Mouse (Mus musculus): ENCODE measurements at regions not wholly inside any gene's neighbourhood (a gene's known extent, or its start where the extent isn't known, plus 50 kb on each side); places are given as distances from the start of the nearest gene placed in this dataset.

DNA sequence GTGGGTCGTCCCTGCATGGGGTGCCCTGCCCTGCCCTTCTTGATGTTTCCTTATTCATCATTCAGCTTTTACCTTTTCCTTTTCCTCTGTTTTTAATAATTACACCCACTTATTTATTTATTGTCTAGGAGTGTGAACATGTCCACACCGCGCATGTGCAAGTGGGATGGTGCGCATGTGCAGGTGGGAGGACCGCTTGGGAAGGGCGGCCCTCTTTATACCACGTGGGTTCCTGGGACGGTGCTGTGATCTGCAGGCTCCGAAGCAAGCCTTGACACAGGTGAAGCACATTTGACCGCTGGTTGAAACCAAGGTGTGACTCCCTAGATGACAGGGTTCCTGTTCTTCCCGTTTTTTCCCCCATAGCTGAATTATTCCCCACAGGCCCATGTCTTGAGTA lies 60.0 kb downstream of the Syf2 start:
- no peak for ATAC-seq (replicated peaks; ENCODE audit: low FRiP score, poor library complexity, severe bottlenecking)

- ATAC-seq (replicated peaks; ENCODE audit: low FRiP score, poor library complexity, severe bottlenecking), result no peak
Observed at GRCm38 (mm10) chr4:134993526-134994122, 62.9 kb downstream of the Syf2 start.

- no peak for ATAC-seq (replicated peaks; ENCODE audit: low FRiP score, poor library complexity, severe bottlenecking)
Observed at GRCm38 (mm10) chr4:134994205-134994604, 63.5 kb downstream of the Syf2 start.

DNA sequence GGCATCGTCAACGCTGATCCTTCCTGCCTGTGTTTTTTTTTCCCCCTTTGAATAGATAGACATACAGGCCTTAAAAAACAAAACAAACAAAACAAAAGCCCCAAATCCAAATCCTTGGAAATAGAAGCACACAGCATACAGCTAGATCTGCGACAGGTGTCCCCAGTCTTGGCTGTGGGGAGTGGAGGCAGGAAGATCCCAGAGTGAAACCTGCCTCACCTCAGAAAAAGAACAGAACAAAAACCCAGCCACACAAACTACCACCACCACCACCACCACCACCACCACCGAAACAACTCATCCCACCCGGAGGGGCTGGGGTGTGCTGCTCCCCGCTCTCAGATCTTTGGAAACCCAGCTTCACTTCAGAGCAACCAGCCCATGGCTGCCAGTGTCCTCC lies 64.0 kb downstream of the Syf2 start:
- no peak for ATAC-seq (replicated peaks; ENCODE audit: low FRiP score, poor library complexity, severe bottlenecking)

GRCm38 (mm10) chr4:134995052-134995451 lies 64.4 kb downstream of the Syf2 start:
- no peak for ATAC-seq (replicated peaks; ENCODE audit: low FRiP score, poor library complexity, severe bottlenecking)

DNA sequence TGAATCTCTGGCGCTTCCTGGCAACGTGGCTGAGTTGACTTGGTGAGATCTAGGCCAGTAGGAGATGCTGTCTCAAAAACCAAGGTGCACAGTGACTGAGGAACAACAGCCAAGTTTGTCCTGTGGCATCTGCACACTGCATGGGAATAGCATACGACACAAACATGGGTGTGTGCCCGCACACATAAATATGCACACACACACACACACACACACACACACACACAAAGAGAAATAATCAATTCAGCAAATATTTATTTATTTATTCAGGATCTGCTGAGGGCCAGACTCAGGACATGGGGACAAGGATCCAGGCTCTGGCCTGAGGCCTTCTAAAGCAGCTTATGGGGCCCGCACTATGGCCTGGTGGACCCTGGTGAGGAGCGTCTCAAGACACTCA lies 65.4 kb downstream of the Syf2 start:
- no peak for ATAC-seq (replicated peaks; ENCODE audit: low FRiP score, poor library complexity, severe bottlenecking)

GRCm38 (mm10) chr4:134997461-134998434 lies 67.0 kb downstream of the Syf2 start:
- ATAC-seq (replicated peaks; ENCODE audit: low FRiP score, poor library complexity, severe bottlenecking), result no peak

- no peak for ATAC-seq (replicated peaks; ENCODE audit: low FRiP score, poor library complexity, severe bottlenecking)
Observed at GRCm38 (mm10) chr4:134998928-134999658, 68.4 kb downstream of the Syf2 start.

DNA sequence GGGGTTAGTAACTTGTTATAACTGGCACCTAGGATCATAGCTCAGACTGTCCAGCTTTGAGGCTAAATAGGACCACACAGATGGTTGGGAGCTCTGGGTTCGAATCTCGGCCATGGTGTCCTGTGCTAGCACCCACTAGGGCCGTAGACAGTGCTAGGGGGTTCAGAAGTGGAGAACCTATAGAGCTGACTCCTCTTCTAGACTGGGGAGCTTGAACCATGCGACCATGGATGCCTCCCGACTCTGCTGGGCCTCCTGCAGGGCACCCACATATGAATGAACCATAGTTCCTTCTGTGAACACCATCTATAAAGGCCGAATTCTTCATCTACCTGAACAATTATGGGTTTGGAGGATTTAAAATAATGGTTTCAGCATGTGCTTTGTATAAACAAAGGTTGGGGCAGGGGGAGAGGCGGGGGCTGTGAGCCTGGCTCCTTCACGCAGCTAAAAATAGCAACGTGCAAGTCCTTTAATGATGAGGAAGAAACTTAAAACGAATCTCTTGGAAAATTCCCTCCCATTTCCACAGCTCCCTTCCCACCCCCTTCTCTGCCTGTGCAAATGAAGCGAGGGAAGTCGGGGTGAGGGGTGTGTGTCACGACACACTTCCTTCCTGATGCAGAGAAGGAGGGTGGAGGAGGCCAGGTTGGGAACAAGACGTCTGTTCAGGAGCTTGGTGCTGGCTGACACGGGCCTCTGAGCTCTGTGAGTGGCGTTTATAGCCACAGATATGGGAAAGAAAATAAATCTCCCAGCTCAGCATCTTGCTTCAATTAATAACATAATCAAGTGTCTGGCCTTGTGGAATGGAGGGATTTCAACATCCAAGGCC lies 71.6 kb downstream of the Syf2 start:
- no peak for ATAC-seq (replicated peaks; ENCODE audit: low FRiP score, poor library complexity, severe bottlenecking)

DNA sequence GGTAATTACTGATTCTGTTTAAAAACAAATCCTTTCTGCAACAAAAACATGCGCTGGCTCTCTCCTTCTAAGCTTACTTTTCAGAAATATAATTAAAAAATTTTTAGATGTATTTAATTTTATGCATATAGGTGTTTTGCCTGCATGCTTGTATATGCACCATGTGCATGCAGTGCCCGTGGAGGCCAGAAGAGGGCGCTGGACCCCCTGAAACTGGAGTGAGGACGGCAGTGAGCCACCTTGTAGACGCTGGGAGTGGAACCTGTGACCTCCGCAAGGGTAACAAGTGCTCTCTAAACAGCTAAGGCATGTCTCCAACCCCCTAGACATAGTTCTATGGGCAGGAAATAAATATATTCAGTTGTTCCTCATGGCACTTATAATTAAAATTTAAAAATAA lies 80.7 kb downstream of the Syf2 start:
- ATAC-seq (replicated peaks; ENCODE audit: low FRiP score, poor library complexity, severe bottlenecking), result no peak

DNA sequence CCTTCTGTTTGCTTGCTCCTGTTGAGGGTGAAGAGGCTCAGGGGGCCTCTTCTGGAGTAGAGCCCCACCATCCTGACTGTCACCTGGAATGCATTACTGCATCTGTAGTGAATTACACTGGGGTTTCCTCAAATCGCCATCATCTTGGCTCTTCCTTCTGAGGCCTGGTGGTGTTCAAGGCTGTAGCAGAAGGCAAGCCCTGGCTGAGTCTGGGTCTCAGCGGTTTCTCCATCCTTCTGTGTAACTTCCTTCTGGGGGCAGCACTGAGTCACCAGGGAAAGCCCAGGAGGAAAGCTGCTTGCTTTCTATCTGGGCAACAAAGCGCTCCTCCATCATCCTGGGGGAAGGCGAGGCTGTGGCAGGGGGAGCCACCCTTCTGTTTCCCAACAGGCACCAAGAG lies 82.2 kb downstream of the Syf2 start:
- ATAC-seq (replicated peaks; ENCODE audit: low FRiP score, poor library complexity, severe bottlenecking), result no peak

DNA sequence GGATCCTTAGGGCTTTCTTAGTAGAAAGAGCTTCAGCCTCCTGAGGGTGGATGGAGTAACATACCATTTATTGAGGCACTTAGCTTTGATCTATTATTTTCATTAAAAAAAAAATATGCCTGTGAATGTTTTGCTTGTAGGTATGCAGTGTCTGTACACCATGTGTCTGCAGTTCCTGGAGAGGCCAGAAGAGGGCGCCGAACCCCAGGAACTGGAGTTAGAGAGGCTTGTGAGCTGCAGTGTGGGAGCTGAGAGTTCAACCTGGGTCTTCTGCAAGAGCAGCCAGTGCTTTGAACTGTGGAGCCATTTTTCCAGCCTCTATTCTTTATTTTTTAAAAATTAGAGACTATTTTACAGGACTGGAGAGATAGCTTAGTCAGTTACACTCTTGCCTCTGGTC lies 83.2 kb downstream of the Syf2 start:
- no peak for ATAC-seq (replicated peaks; ENCODE audit: low FRiP score, poor library complexity, severe bottlenecking)

- 0 out of 2 replicates have a peak, but pooled peaks have one; percentile 33 for ATAC-seq (replicated peaks; ENCODE audit: low FRiP score, poor library complexity, severe bottlenecking)
Observed at GRCm38 (mm10) chr4:135018018-135018417, 87.3 kb downstream of the Syf2 start.

DNA sequence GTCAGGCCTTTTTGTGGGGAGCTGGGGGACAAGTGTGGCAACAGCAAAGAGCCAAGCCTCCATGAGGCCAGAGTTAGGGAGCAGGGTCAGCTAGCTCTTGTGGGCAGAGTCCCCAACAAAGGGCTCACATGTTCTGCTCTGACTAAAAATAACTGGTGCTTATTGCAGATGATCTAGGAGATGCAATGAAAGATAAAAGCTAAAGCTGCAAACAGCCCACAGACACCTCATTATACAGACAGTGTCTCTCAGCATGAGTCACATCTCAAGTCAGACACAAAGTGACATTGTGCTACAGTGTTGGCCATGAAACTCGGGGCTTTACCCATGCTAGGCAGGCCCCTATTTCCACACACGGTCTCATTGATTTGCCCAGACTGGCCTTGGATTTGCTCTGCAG lies 88.4 kb downstream of the Syf2 start:
- no peak for ATAC-seq (replicated peaks; ENCODE audit: low FRiP score, poor library complexity, severe bottlenecking)

- no peak for ATAC-seq (replicated peaks; ENCODE audit: low FRiP score, poor library complexity, severe bottlenecking)
Observed at GRCm38 (mm10) chr4:135020262-135020991, 89.7 kb downstream of the Syf2 start.

GRCm38 (mm10) chr4:135023200-135023599 lies 92.5 kb downstream of the Syf2 start:
- ATAC-seq (replicated peaks; ENCODE audit: low FRiP score, poor library complexity, severe bottlenecking), result no peak

DNA sequence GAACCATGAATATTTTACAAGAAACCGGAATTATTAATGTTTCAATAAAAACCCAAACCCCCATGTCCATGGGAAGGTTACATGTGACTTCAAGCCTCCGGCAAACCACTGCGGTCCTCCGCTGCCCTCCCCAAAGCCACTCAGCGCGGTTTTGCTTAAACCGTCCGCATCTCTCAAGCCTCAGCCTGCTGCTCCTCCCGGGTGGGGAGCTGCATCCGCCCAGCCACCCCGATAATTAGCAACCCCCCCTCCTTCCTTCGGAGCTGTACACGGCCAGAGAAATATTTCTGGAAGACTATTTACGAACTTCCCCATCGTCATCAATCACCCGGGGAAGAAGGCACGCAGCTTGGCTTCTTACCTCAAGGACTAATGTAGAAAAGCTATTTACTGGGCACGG lies 94.7 kb upstream of the Runx3 start:
- ATAC-seq (replicated peaks; ENCODE audit: low FRiP score, poor library complexity, severe bottlenecking), result no peak

GRCm38 (mm10) chr4:135027136-135027535 lies 93.3 kb upstream of the Runx3 start:
- ATAC-seq (replicated peaks; ENCODE audit: low FRiP score, poor library complexity, severe bottlenecking), result no peak

DNA sequence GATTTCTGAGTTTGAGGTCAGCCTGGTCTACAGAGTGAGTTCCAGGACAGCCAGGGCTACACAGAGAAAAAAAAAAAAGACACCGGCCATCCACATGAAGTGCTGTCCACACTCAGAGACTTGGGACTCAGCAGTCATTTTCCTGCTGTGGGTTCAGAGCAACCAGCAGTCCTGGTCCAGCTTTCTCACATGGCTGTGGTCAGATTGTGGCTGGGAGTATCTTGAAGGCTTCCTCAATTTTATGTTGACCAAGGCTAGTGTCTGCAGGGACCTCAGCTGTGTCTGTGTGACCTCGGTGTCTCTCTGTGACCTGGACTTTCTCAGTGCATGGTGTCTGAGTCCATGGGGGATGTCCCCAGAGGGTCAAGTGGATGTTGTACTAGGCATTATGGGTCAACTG lies 90.7 kb upstream of the Runx3 start:
- no peak for ATAC-seq (replicated peaks; ENCODE audit: low FRiP score, poor library complexity, severe bottlenecking)

All from erythroid progenitor cell, adult 5-6 weeks (primary cell).